Mouse (Mus musculus) CH12.LX (cell line): Measurements from ENCODE around the gene Doc2a. TPM values are rescaled to one million over a fixed set of nuclear protein-coding genes. Genes with fewer than 3 reads are reported as not detected.

Experiments
- DNase-seq: peaks from one replicate; pipeline ENCODE4 v3.0.0-alpha.2; 2013; ENCODE audit errors: extremely low read depth
- H3K27ac ChIP-seq: 2 replicates; pipeline ENCODE4 v1.5.1; 2012; ENCODE audit warnings: low read depth, mild to moderate bottlenecking, control low read depth, moderate library complexity; ENCODE audit not compliant: insufficient read depth
- H3K27me3 ChIP-seq: replicated peaks from 2 replicates; pipeline ENCODE3; 2012; ENCODE audit warnings: inconsistent platforms
- H3K36me3 ChIP-seq, 2 experiments: replicated peaks in 1 of 2; 2 replicates each; pipeline versions ENCODE3 to v1.6.1; 2012; ENCODE audit warnings: inconsistent platforms in 1 of 2, low read length in 1 of 2, mild to moderate bottlenecking in 1 of 2, mixed read lengths in 1 of 2, moderate library complexity in 1 of 2; ENCODE audit not compliant: control insufficient read depth in 1 of 2, insufficient read depth in 1 of 2
- H3K4me1 ChIP-seq, 2 experiments: 2 replicates each; pipeline ENCODE4 v1.6.1; 2012; ENCODE audit warnings: inconsistent platforms in 1 of 2, moderate library complexity in 1 of 2; ENCODE audit not compliant: insufficient read depth in 2 of 2, control insufficient read depth in 1 of 2
- H3K4me2 ChIP-seq: 2 replicates; pipeline ENCODE4 v1.6.1; 2012; ENCODE audit warnings: low read depth, mild to moderate bottlenecking, control low read depth; ENCODE audit not compliant: poor library complexity, insufficient read depth, severe bottlenecking
- H3K4me3 ChIP-seq, 3 experiments: fragments of 150-350 bp in 1 of 3; sonication (generic) in 1 of 3; replicated peaks in 1 of 3; 2 replicates each; pipeline versions ENCODE3 to v1.5.1; 2011 to 2012; ENCODE audit warnings: low read depth in 2 of 3, low read length in 2 of 3, mild to moderate bottlenecking in 2 of 3, moderate library complexity in 2 of 3, control low read depth in 1 of 3, improper control_type of control experiment in 1 of 3, inconsistent platforms in 1 of 3, mixed read lengths in 1 of 3; ENCODE audit not compliant: poor library complexity in 1 of 3
- H3K79me2 ChIP-seq: replicated peaks from 2 replicates; pipeline ENCODE4 v1.6.1; 2012; ENCODE audit warnings: mild to moderate bottlenecking, moderate library complexity; ENCODE audit not compliant: control insufficient read depth, poor library complexity, insufficient read depth, severe bottlenecking; ENCODE audit errors: extremely low read depth
- H3K9ac ChIP-seq: 2 replicates; pipeline ENCODE4 v1.6.1; 2012; ENCODE audit warnings: low read depth, mild to moderate bottlenecking, control low read depth, moderate library complexity; ENCODE audit not compliant: insufficient read depth
- H3K9me3 ChIP-seq: replicated peaks from 2 replicates; pipeline ENCODE3; 2012; ENCODE audit warnings: low read length, inconsistent platforms, mixed read lengths
- CHD1 ChIP-seq: IDR thresholded peaks from 2 replicates; pipeline ENCODE4 v1.6.1; 2012; ENCODE audit warnings: low read depth, low read length, improper control_type of control experiment, inconsistent platforms
- CTCF ChIP-seq, 2 experiments: IDR thresholded peaks in 1 of 2; conservative IDR thresholded peaks in 1 of 2; 2 replicates each; pipeline ENCODE4 v1.5.1; 2011 to 2012; ENCODE audit warnings: low read depth in 2 of 2, low read length in 2 of 2, improper control_type of control experiment in 1 of 2, inconsistent platforms in 1 of 2, mild to moderate bottlenecking in 1 of 2, moderate library complexity in 1 of 2
- E2F4 ChIP-seq: IDR thresholded peaks from 2 replicates; pipeline ENCODE4 v1.6.1; 2011; ENCODE audit warnings: low read depth, low read length, improper control_type of control experiment; ENCODE audit not compliant: insufficient replicate concordance
- EP300 ChIP-seq: IDR thresholded peaks from 2 replicates; pipeline ENCODE4 v1.6.1; 2011; ENCODE audit warnings: low read length, improper control_type of control experiment
- ETS1 ChIP-seq: conservative IDR thresholded peaks from 2 replicates; pipeline ENCODE4 v1.6.1; 2012; ENCODE audit warnings: low read depth, mild to moderate bottlenecking, inconsistent platforms, low read length, improper control_type of control experiment, moderate library complexity
- GABPA ChIP-seq: IDR thresholded peaks from 2 replicates; pipeline ENCODE4 v1.6.1; 2012; ENCODE audit warnings: low read depth, low read length, improper control_type of control experiment, inconsistent platforms; ENCODE audit not compliant: insufficient replicate concordance
- IRF4 ChIP-seq: IDR thresholded peaks from 2 replicates; pipeline ENCODE4 v1.6.1; 2014; ENCODE audit warnings: low read depth, mild to moderate bottlenecking, inconsistent platforms, low read length, improper control_type of control experiment
- JUN ChIP-seq: IDR thresholded peaks from 2 replicates; pipeline ENCODE4 v1.6.1; 2011; ENCODE audit warnings: low read depth, mild to moderate bottlenecking, low read length, improper control_type of control experiment, moderate library complexity; ENCODE audit not compliant: insufficient read depth
- JUND ChIP-seq: conservative IDR thresholded peaks from 2 replicates; pipeline ENCODE4 v1.6.1; 2011; ENCODE audit warnings: low read depth, low read length, improper control_type of control experiment
- KAT2A ChIP-seq: IDR thresholded peaks from 2 replicates; pipeline ENCODE4 v1.6.1; 2012; ENCODE audit warnings: low read length, improper control_type of control experiment, inconsistent platforms; ENCODE audit not compliant: insufficient replicate concordance
- MAFK ChIP-seq: IDR thresholded peaks from 2 replicates; pipeline ENCODE4 v1.6.1; 2011; ENCODE audit warnings: low read length, improper control_type of control experiment; ENCODE audit not compliant: insufficient replicate concordance
- MAX ChIP-seq: IDR thresholded peaks from 2 replicates; pipeline ENCODE4 v1.6.1; 2011; ENCODE audit warnings: low read length, improper control_type of control experiment
- MEF2A ChIP-seq: IDR thresholded peaks from 2 replicates; pipeline ENCODE4 v1.6.1; 2014; ENCODE audit warnings: low read depth, mild to moderate bottlenecking, inconsistent platforms, low read length, improper control_type of control experiment, borderline replicate concordance
- MXI1 ChIP-seq: IDR thresholded peaks from 2 replicates; pipeline ENCODE4 v1.6.1; 2011; ENCODE audit warnings: mild to moderate bottlenecking, low read depth, low read length, improper control_type of control experiment
- MYC ChIP-seq: IDR thresholded peaks from 2 replicates; pipeline ENCODE4 v1.6.1; 2011; ENCODE audit warnings: low read depth, mild to moderate bottlenecking, improper control_type of control experiment, low read length
- PAX5 ChIP-seq: IDR thresholded peaks from 2 replicates; pipeline ENCODE4 v1.6.1; 2012; ENCODE audit warnings: low read length, inconsistent platforms, mixed read lengths
- POLR2A ChIP-seq: IDR thresholded peaks from 2 replicates; pipeline ENCODE4 v1.6.1; 2011; ENCODE audit warnings: low read depth, mild to moderate bottlenecking, improper control_type of control experiment, low read length
- POLR2AphosphoS2 ChIP-seq: IDR thresholded peaks from 2 replicates; pipeline ENCODE4 v1.6.1; 2011; ENCODE audit warnings: low read depth, low read length, improper control_type of control experiment
- RAD21 ChIP-seq: IDR thresholded peaks from 2 replicates; pipeline ENCODE4 v1.6.1; 2011; ENCODE audit warnings: low read depth, mild to moderate bottlenecking, low read length, improper control_type of control experiment, moderate library complexity
- SIN3A ChIP-seq: IDR thresholded peaks from 2 replicates; pipeline ENCODE4 v1.6.1; 2012; ENCODE audit warnings: low read length, improper control_type of control experiment, inconsistent platforms
- SMC3 ChIP-seq: IDR thresholded peaks from 2 replicates; pipeline ENCODE4 v1.6.1; 2011; ENCODE audit warnings: low read depth, low read length, improper control_type of control experiment
- TBP ChIP-seq: conservative IDR thresholded peaks from 2 replicates; pipeline ENCODE4 v1.6.1; 2011; ENCODE audit warnings: low read depth, low read length, improper control_type of control experiment
- TCF12 ChIP-seq: IDR thresholded peaks from 2 replicates; pipeline ENCODE4 v1.6.1; 2014; ENCODE audit warnings: low read depth, mild to moderate bottlenecking, inconsistent platforms, low read length, improper control_type of control experiment
- ZC3H11A ChIP-seq: IDR thresholded peaks from 2 replicates; pipeline ENCODE4 v1.6.1; 2012; ENCODE audit warnings: low read depth, mild to moderate bottlenecking, inconsistent platforms, low read length, improper control_type of control experiment
- ZKSCAN1 ChIP-seq: IDR thresholded peaks from 2 replicates; pipeline ENCODE4 v1.6.1; 2012; ENCODE audit warnings: low read depth, inconsistent platforms, low read length, improper control_type of control experiment, borderline replicate concordance
- ZMIZ1 ChIP-seq: IDR thresholded peaks from 2 replicates; pipeline ENCODE4 v1.6.1; 2012; ENCODE audit warnings: low read depth, mild to moderate bottlenecking, inconsistent platforms, low read length, improper control_type of control experiment
- ZNF384 ChIP-seq: IDR thresholded peaks from 2 replicates; pipeline ENCODE4 v1.6.1; 2012; ENCODE audit warnings: low read depth, low read length, improper control_type of control experiment, inconsistent platforms
- dilution Hi-C: fragments of 300-500 bp; cut with MboI; formaldehyde crosslinking; loops from 2 replicates; pipeline ENCODE4 v1.14.3; 2020; ENCODE audit warnings: low sequenced_read_pairs; ENCODE audit not compliant: extremely low pct_unique_long_range_greater_than_20kb, extremely low pct_ligation_motif_present
- in situ Hi-C: fragments of 300-500 bp; cut with MboI; formaldehyde crosslinking; loops from 3 replicates; pipeline ENCODE4 v1.14.3; 2019; ENCODE audit warnings: low sequenced_read_pairs, low pct_ligation_motif_present, low pct_unique_long_range_greater_than_20kb, mixed read lengths
- polyA plus RNA-seq: library from polyadenylated mRNA; unstranded; fragments of >175 nt; gene quantifications from 2 replicates; pipeline ENCODE4 v1.2.1, GENCODE M21; 2012; ENCODE audit warnings: low read depth; ENCODE audit not compliant: insufficient read length
- total RNA-seq, 2 experiments: library from RNA; depleted of rRNA; stranded (reverse); fragments of 300-350 nt in 1 of 2; fragments of >200 nt in 1 of 2; gene quantifications; 2 replicates each; pipeline ENCODE4 v1.2.3; 2012 to 2014

Gene Doc2a
- total and polyA plus RNA-seq, 3 experiments = 1.9 TPM; not detected in 2

- peaks cover 3% of the 10 kb centered on the region for H3K27me3 ChIP-seq
- H3K36me3 ChIP-seq = peaks cover 26 to 52% of the 10 kb centered on the region in 2 experiments
- TF ChIP-seq JUND (no peak), POLR2A (no peak), SMC3 (no peak), ETS1 (no peak), EP300 (no peak), MAFK (no peak), PAX5 (no peak), RAD21 (no peak), ZKSCAN1 (no peak), IRF4 (no peak), ZNF384 (no peak), TBP (no peak), POLR2AphosphoS2 (no peak), JUN (no peak), MAX (no peak), TCF12 (no peak), MYC (no peak), CHD1 (no peak)
- no peak overlapping the region for H3K4me2 ChIP-seq
- no peak overlapping the region for H3K4me3 ChIP-seq
- H3K27ac ChIP-seq = no peak overlapping the region
- H3K9ac ChIP-seq = no peak overlapping the region
- in situ Hi-C loops (no loop called here), dilution Hi-C loops (no loop called here)
- no peaks in the 10 kb centered on the region for H3K9me3 ChIP-seq
- DNase-seq = no peak
- no peaks in the 10 kb centered on the region for H3K79me2 ChIP-seq
- H3K4me1 ChIP-seq = peaks cover 0 to 6% of the 10 kb centered on the region in 2 experiments; a peak in 1 of 4 replicates
Measured at GRCm38 (mm10) chr7:126848794-126849193, 1.6 kb downstream of the Doc2a start.

- Histone ChIP-seq H3K4me2 (no peak overlapping the region), H3K27me3 (no peaks in the 10 kb centered on the region), H3K79me2 (no peaks in the 10 kb centered on the region), H3K36me3 (peaks cover 39 to 66% of the 10 kb centered on the region in 2 experiments), H3K9ac (no peak overlapping the region), H3K9me3 (no peaks in the 10 kb centered on the region), H3K27ac (no peak overlapping the region), H3K4me1 (peaks cover 0 to 6% of the 10 kb centered on the region in 2 experiments; a peak in 1 of 4 replicates), H3K4me3 (no peak overlapping the region)
- in situ Hi-C loops (no loop called here), dilution Hi-C loops (no loop called here)
- TF ChIP-seq MEF2A = no peak
- TF ChIP-seq SIN3A = no peak
- no peak for TF ChIP-seq E2F4
- TF ChIP-seq TBP = no peak
- no peak for TF ChIP-seq ETS1
- TF ChIP-seq CTCF (conservative IDR thresholded peaks at IDR 0.05 in 1 of 2, IDR thresholded peaks at IDR 0.05 in 1 of 2; ENCODE audit: low read depth in 2 of 2, low read length in 2 of 2) = no peak
- TF ChIP-seq POLR2AphosphoS2 = no peak
- no peak for TF ChIP-seq KAT2A
- TF ChIP-seq GABPA = no peak
- no peak for TF ChIP-seq ZC3H11A
- TF ChIP-seq MAX = no peak
- no peak for TF ChIP-seq CHD1
- no peak for TF ChIP-seq ZMIZ1
- no peak for TF ChIP-seq MXI1
- TF ChIP-seq PAX5 = no peak
- no peak for TF ChIP-seq MAFK
- no peak for DNase-seq
Measured at GRCm38 (mm10) chr7:126850161-126850560, 2.9 kb downstream of the Doc2a start.
